Mouse (Mus musculus) hindbrain, embryonic 16.5 days (tissue): Measurements from ENCODE around the gene Glra4. TPM values are rescaled to one million over a fixed set of nuclear protein-coding genes. Genes with fewer than 3 reads are reported as not detected.
A peak's percentile ranks its signal among the peaks of the same experiment; 100 is the strongest.

Source experiments
- ATAC-seq: fragments of 200-750 bp; cut with Nextera tagmentation; 2 replicates; pipeline ENCODE4 v1.8.0; 2017; ENCODE audit warnings: moderate TSS enrichment, moderate library complexity
- H3K27ac ChIP-seq: fragments of 300-500 bp; sonication (generic); 2 replicates; pipeline ENCODE4 v1.5.1; 2014; ENCODE audit warnings: low read depth, mild to moderate bottlenecking, control low read depth, low read length, moderate library complexity
- H3K27me3 ChIP-seq: fragments of 300-500 bp; sonication (generic); replicated peaks from 2 replicates; pipeline ENCODE4 v1.6.1; 2014; ENCODE audit warnings: low read length; ENCODE audit not compliant: control insufficient read depth, insufficient read depth
- H3K36me3 ChIP-seq: fragments of 300-500 bp; sonication (generic); 2 replicates; pipeline ENCODE4 v1.6.1; 2014; ENCODE audit warnings: mild to moderate bottlenecking, low read length, moderate library complexity, mixed read lengths; ENCODE audit not compliant: control insufficient read depth, insufficient read depth
- H3K4me1 ChIP-seq: fragments of 300-500 bp; sonication (generic); 2 replicates; pipeline ENCODE4 v1.6.1; 2014; ENCODE audit warnings: low read depth, low read length; ENCODE audit not compliant: control insufficient read depth, insufficient read depth
- H3K4me2 ChIP-seq: fragments of 300-500 bp; sonication (generic); 2 replicates; pipeline ENCODE4 v1.6.1; 2014; ENCODE audit warnings: mild to moderate bottlenecking, low read length, control low read depth, moderate library complexity
- H3K4me3 ChIP-seq: fragments of 300-500 bp; sonication (generic); 2 replicates; pipeline ENCODE4 v1.5.1; 2014; ENCODE audit warnings: mild to moderate bottlenecking, low read length, control low read depth, moderate library complexity
- H3K9ac ChIP-seq: fragments of 300-500 bp; sonication (generic); 2 replicates; pipeline ENCODE4 v1.6.1; 2014; ENCODE audit warnings: low read depth, mild to moderate bottlenecking, control low read depth, low read length, moderate library complexity
- H3K9me3 ChIP-seq: fragments of 300-500 bp; sonication (generic); 2 replicates; pipeline ENCODE4 v1.6.1; 2014; ENCODE audit warnings: mild to moderate bottlenecking, low read length, moderate library complexity; ENCODE audit not compliant: control insufficient read depth
- WGBS: fragments of 180-500 bp; shearing (Covaris S2); extraction: QIAGEN DNeasy Blood & Tissue Kit; methylation state at CpG from one replicate; pipeline ENCODE4 v1.1.7; 2014; 5-methylcytosine and 5-hydroxymethylcytosine counted together
- polyA plus RNA-seq: library from polyadenylated mRNA; unstranded; fragments of >200 nt; fragmentation: Nextera tagmentation; extraction: Ambion mirVana; gene quantifications from 2 replicates; pipeline ENCODE4 v1.2.1, GENCODE M21; 2015

The Glra4 gene
- polyA plus RNA-seq, 1 experiment from 2014 or later = not detected

GRCm38 (mm10) chrX:136773035-136773434, 6.9 kb downstream of the Glra4 start:
- no peak overlapping the region for H3K27ac ChIP-seq
- ATAC-seq = no peak
- no peak overlapping the region for H3K4me3 ChIP-seq
- H3K4me1 ChIP-seq = no peaks in the 10 kb centered on the region
- no peaks in the 10 kb centered on the region for H3K9me3 ChIP-seq
- H3K9ac ChIP-seq = no peak overlapping the region
- H3K36me3 ChIP-seq = no peaks in the 10 kb centered on the region
- H3K27me3 ChIP-seq = no peaks in the 10 kb centered on the region
- WGBS = 33% methylated on average over 1 of the region's 1 CpGs
- H3K4me2 ChIP-seq = no peak overlapping the region

DNA sequence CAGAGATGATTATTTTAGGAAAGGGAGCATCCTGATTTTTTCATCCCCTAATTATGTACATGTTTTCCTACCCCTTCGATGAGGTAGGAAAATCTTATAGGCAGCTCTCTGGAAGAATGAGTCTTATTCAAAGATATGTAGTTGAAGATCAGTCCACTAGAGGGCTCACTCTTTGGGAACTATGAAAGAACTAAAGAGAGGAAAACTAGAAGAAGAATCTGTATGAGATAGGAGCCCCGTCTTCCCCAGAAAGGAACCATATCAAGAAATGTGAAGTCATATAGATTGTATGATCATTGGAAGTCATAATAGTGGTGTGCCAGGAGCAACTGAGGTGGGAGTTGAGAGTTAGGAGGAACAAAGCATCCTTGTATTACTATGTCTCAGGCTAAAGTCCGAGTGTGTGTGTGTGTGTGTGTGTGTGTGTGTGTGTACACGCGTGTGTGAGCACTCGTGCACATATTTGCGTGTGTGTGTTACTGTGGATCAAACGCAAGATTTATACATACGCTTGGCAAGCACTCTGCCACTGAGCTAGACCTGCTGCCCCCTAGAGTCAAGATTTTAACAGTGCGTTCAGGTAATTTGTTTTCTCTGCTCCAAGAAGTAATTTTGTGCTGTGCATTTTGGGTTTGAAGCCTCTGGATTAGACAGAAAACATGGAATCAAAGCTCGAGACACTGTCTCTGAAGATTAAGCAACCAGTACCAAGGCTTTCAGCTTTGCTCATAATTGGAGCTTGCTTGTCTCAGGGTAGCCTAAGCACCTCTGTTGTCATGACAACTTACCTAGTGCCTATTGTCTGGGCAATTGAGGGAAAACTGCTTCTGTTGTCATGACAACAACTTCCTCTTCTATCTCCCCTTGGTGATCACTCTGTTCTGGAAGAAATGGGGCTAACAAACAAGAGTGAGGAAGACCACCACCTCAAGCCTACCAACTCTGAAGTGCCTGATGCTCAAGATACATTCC, 18.6 kb downstream of the Glra4 start:
- Histone ChIP-seq H3K4me3 (no peak overlapping the region), H3K27me3 (no peaks in the 10 kb centered on the region), H3K4me1 (no peaks in the 10 kb centered on the region), H3K27ac (no peak overlapping the region), H3K9ac (no peak overlapping the region), H3K36me3 (no peaks in the 10 kb centered on the region), H3K9me3 (no peaks in the 10 kb centered on the region), H3K4me2 (0 out of 2 replicates have a peak overlapping the region, but pooled peaks have one; percentile 25)
- peak; percentile 85 for ATAC-seq
- WGBS = 65% methylated on average over 11 of the region's 11 CpGs

DNA sequence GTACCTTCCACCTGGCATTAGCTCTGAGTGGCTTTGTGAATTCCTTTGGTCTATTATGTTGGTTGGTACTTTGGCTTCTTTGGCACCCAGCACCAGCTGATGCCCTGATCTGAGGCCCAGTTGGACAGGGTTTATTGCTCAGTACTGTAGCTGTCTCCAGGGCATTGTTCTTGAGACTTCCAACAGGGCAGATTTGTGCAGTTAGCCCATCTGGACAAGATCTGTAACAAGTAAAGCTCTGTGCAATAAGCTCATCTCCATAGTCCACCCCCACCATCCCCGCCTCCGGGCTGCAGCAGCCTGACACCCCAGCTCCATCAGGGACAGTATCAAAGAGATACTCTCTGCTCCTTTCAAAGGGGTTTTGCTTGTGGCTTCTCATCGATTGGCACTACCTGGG, 24.5 kb downstream of the Glra4 start:
- ATAC-seq = no peak

DNA sequence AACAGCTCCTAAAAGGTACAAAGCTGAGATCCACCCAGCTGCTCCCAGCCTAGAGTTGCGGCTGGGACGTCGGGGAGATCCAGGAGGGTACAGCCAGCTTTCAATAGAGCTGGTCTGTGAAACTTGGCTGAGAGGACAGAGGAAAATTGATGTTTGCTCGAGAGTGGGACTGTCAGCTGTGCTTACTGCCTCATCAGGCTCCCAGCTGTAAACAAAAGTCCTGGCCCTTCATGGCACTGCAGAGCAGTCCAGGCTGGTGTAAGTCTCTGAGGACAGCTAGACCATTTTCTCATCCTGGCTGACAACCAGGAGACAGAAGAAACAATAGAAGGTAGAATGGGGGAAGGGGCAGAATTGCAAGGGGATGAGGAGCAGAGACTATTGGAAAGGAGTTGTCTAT, 30.6 kb downstream of the Glra4 start:
- H3K9ac ChIP-seq = no peak overlapping the region
- no peaks in the 10 kb centered on the region for H3K9me3 ChIP-seq
- 64% methylated on average over 4 of the region's 4 CpGs for WGBS
- no peak overlapping the region for H3K27ac ChIP-seq
- H3K27me3 ChIP-seq = no peaks in the 10 kb centered on the region
- 0 out of 2 replicates have a peak, but pooled peaks cover 3% of the 10 kb centered on the region for H3K36me3 ChIP-seq
- H3K4me3 ChIP-seq = no peak overlapping the region
- H3K4me1 ChIP-seq = no peaks in the 10 kb centered on the region
- ATAC-seq = no peak
- no peak overlapping the region for H3K4me2 ChIP-seq

More for the DNA sequence above, 24.5 kb downstream of the Glra4 start:
- WGBS = 88% methylated on average over 3 of the region's 3 CpGs
- Histone ChIP-seq H3K9me3 (no peaks in the 10 kb centered on the region), H3K27ac (no peak overlapping the region), H3K4me2 (no peak overlapping the region), H3K36me3 (0 out of 2 replicates have a peak, but pooled peaks cover 3% of the 10 kb centered on the region), H3K4me1 (no peaks in the 10 kb centered on the region), H3K4me3 (no peak overlapping the region), H3K27me3 (no peaks in the 10 kb centered on the region), H3K9ac (no peak overlapping the region)

- Histone ChIP-seq H3K4me1 (no peaks in the 10 kb centered on the region), H3K27me3 (no peaks in the 10 kb centered on the region), H3K9me3 (no peaks in the 10 kb centered on the region), H3K4me2 (no peak overlapping the region), H3K4me3 (no peak overlapping the region), H3K27ac (no peak overlapping the region), H3K36me3 (no peaks in the 10 kb centered on the region), H3K9ac (no peak overlapping the region)
- WGBS = 78% methylated on average over 8 of the region's 8 CpGs
- no peak for ATAC-seq
Observed at GRCm38 (mm10) chrX:136744663-136745062, 35.3 kb downstream of the Glra4 start.

DNA sequence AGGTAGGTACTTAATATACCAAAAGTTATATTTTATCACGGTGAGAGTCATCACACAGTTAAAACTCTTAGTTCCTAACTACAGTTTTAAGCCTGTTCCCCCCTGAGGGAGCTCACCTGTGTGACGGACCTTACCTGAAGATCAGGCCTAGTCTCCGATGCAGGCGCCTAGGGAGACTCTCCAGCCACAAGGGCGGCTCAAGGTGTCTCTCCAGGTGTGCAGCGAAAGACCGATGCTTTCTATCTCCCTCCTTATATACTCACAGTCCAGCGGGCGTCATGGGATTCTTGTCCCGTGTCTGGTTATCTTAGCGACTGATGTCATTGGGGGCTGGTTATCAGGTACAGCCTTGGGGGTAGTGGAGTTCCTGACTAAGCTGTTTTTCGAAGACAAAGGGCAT, 36.5 kb downstream of the Glra4 start, which contains the start of gene Morf4l2:
TSS of gene Morf4l2 (minus strand) at position 232 of the 400 bp plus-strand sequence.
- Histone ChIP-seq H3K27me3 (no peaks in the 10 kb centered on the region), H3K4me2 (peak within 1 kb of the TSS; percentile 57), H3K27ac (peak within 1 kb of the TSS; percentile 87), H3K36me3 (no peaks in the 10 kb centered on the region), H3K9ac (0 out of 2 replicates have a peak within 1 kb of the TSS, but pooled peaks have one; percentile 52), H3K4me3 (peak within 1 kb of the TSS; percentile 43), H3K9me3 (no peaks in the 10 kb centered on the region), H3K4me1 (peaks cover 6% of the 10 kb centered on the region)
- no peak for ATAC-seq
- 90% methylated on average over 12 of the region's 12 CpGs for WGBS

- WGBS = 25% methylated on average over 5 of the region's 5 CpGs
- H3K36me3 ChIP-seq = no peaks in the 10 kb centered on the region
- H3K27me3 ChIP-seq = no peaks in the 10 kb centered on the region
- ATAC-seq = no peak
- H3K4me1 ChIP-seq = peaks cover 7% of the 10 kb centered on the region
- peak overlapping the region; percentile 43 for H3K4me3 ChIP-seq
- no peaks in the 10 kb centered on the region for H3K9me3 ChIP-seq
- 0 out of 2 replicates have a peak overlapping the region, but pooled peaks have one; percentile 52 for H3K9ac ChIP-seq
- H3K4me2 ChIP-seq = peak overlapping the region; percentile 57
- peak overlapping the region; percentile 87 for H3K27ac ChIP-seq
Observed at GRCm38 (mm10) chrX:136742661-136743103, 37.3 kb downstream of the Glra4 start.

DNA sequence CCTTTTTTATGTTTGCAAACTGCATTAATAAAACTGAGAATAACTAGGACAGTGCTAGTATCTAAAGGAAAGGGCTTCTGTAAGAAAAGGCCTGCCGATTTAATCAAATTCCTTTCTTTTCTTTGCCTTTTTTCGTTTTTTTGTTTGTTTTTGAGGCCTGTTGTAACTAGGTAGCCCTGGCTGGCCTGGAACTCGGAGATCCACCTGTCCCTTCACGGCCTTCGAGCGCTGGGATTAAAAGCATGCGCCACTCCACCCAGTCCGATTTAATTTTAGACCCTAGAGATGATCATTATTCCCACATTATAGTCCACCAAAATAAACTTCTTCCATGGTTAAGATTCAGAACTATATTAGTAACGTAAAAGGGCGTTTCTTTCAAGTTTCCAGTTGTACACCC, 37.7 kb downstream of the Glra4 start:
- H3K9me3 ChIP-seq = no peaks in the 10 kb centered on the region
- peak overlapping the region; percentile 43 for H3K4me3 ChIP-seq
- H3K27ac ChIP-seq = peak overlapping the region; percentile 87
- H3K36me3 ChIP-seq = no peaks in the 10 kb centered on the region
- H3K4me2 ChIP-seq = peak overlapping the region; percentile 57
- H3K4me1 ChIP-seq = peaks cover 7% of the 10 kb centered on the region
- H3K9ac ChIP-seq = peak overlapping the region; percentile 52
- no peak for ATAC-seq
- WGBS = 27% methylated on average over 10 of the region's 10 CpGs
- no peaks in the 10 kb centered on the region for H3K27me3 ChIP-seq

- Histone ChIP-seq H3K4me2 (peak overlapping the region; percentile 57), H3K4me3 (peak overlapping the region; percentile 43), H3K36me3 (no peaks in the 10 kb centered on the region), H3K27me3 (no peaks in the 10 kb centered on the region), H3K27ac (peak overlapping the region; percentile 87), H3K9ac (peak overlapping the region; percentile 52), H3K4me1 (peaks cover 7% of the 10 kb centered on the region), H3K9me3 (no peaks in the 10 kb centered on the region)
- peak; percentile 78 for ATAC-seq
- 25% methylated on average over 38 of the region's 46 CpGs for WGBS
Observed at GRCm38 (mm10) chrX:136741651-136742201, 38.2 kb downstream of the Glra4 start.
